Mouse (Mus musculus) lung, postnatal 4 days (tissue): Measurements from ENCODE around the gene Nup43.
"Not testable (repeated sequence)": the region's sequence is repeated elsewhere in the genome, so short reads cannot be mapped to it uniquely, and the experiment has no call there.

Experiments used
- DNase-seq, 2 experiments: peaks; one replicate each; pipeline ENCODE4 v3.0.0; 2021

Nup43 gene

GRCm38 (mm10) chr10:7667342-7667802 lies at the start of gene Nup43:
Gene Nup43, plus strand, starts transcription at chr10:7667503.
- peak; percentile 93 for DNase-seq

GRCm38 (mm10) chr10:7617556-7617955 lies 49.7 kb upstream of the Nup43 start:
- not testable (repeated sequence) for DNase-seq

GRCm38 (mm10) chr10:7619821-7620241 lies 47.5 kb upstream of the Nup43 start:
- DNase-seq, result no peak

GRCm38 (mm10) chr10:7620723-7621122 lies 46.6 kb upstream of the Nup43 start:
- DNase-seq, result no peak

GRCm38 (mm10) chr10:7622378-7622777 lies 44.9 kb upstream of the Nup43 start:
- no peak for DNase-seq

- DNase-seq, result no peak
These were observed 43.3 kb upstream of the Nup43 start for GRCm38 (mm10) chr10:7623861-7624518.

- no peak for DNase-seq
These were observed 38.2 kb upstream of the Nup43 start for GRCm38 (mm10) chr10:7629092-7629491.

GRCm38 (mm10) chr10:7630286-7630685 lies 37.0 kb upstream of the Nup43 start:
- DNase-seq, result no peak

GRCm38 (mm10) chr10:7630951-7631720 lies 36.2 kb upstream of the Nup43 start:
- no peak for DNase-seq

GRCm38 (mm10) chr10:7640366-7640765 lies 26.9 kb upstream of the Nup43 start:
- DNase-seq, result no peak

GRCm38 (mm10) chr10:7645911-7646310 lies 21.4 kb upstream of the Nup43 start:
- DNase-seq, result no peak

- DNase-seq, result no peak
These were observed 18.2 kb upstream of the Nup43 start for GRCm38 (mm10) chr10:7649059-7649458.

- DNase-seq, result no peak
These were observed 16.2 kb upstream of the Nup43 start for GRCm38 (mm10) chr10:7651057-7651456.

GRCm38 (mm10) chr10:7662471-7663141 lies 4.7 kb upstream of the Nup43 start:
- DNase-seq, result peak in 1 of 2 experiments; percentile 86

- peak; percentile 94 to 96 for DNase-seq
These were observed 3.9 kb upstream of the Nup43 start for GRCm38 (mm10) chr10:7663159-7664026.

GRCm38 (mm10) chr10:7664027-7664526 lies 3.2 kb upstream of the Nup43 start:
- no peak for DNase-seq

- DNase-seq, result no peak
These were observed 2.4 kb upstream of the Nup43 start for GRCm38 (mm10) chr10:7664889-7665288.

GRCm38 (mm10) chr10:7673673-7674072 lies 6.4 kb downstream of the Nup43 start:
- DNase-seq, result peak in 1 of 2 experiments; percentile 21

- peak; percentile 91 for DNase-seq
These were observed 13.5 kb downstream of the Nup43 start, which contains the start of the genes Pcmt1 and Lats1 for GRCm38 (mm10) chr10:7680731-7681301. Gene Pcmt1, minus strand, starts transcription at chr10:7681136. Gene Lats1, plus strand, starts transcription at chr10:7681214.

- peak; percentile 82 to 88 for DNase-seq
These were observed 14.2 kb downstream of the Nup43 start for GRCm38 (mm10) chr10:7681343-7682025.

- no peak for DNase-seq
These were observed 14.9 kb downstream of the Nup43 start for GRCm38 (mm10) chr10:7682249-7682648.
